Mouse (Mus musculus) olfactory bulb, adult 2 months (tissue): ENCODE measurements around the gene Ccdc85a. TPM values are rescaled to one million over a fixed set of nuclear protein-coding genes. Genes with fewer than 3 reads are reported as not detected.

Experiments
- H3K27ac ChIP-seq: fragments of 200-500 bp; 2 replicates; pipeline ENCODE4 v1.5.1; 2012; ENCODE audit warnings: low read depth, low read length; ENCODE audit not compliant: insufficient read depth
- H3K4me1 ChIP-seq: fragments of 200-500 bp; 2 replicates; pipeline ENCODE4 v1.6.1; 2012; ENCODE audit warnings: low read length; ENCODE audit not compliant: control insufficient read depth, insufficient read depth
- H3K4me3 ChIP-seq: fragments of 200-500 bp; 2 replicates; pipeline ENCODE4 v1.5.1; 2012; ENCODE audit warnings: mild to moderate bottlenecking, low read depth, low read length, moderate library complexity; ENCODE audit not compliant: insufficient read depth
- CTCF ChIP-seq: fragments of 200-500 bp; IDR thresholded peaks from 2 replicates; pipeline ENCODE4 v1.5.1; 2012; ENCODE audit warnings: low read depth, mild to moderate bottlenecking, low read length, moderate library complexity; ENCODE audit not compliant: insufficient read depth
- POLR2A ChIP-seq: fragments of 200-500 bp; IDR thresholded peaks from 2 replicates; pipeline ENCODE4 v1.6.1; 2012; ENCODE audit warnings: mild to moderate bottlenecking, low read depth, low read length, moderate library complexity; ENCODE audit not compliant: insufficient read depth
- WGBS: fragments of 180-500 bp; shearing (Covaris S2); methylation state at CpG from one replicate; pipeline ENCODE4 v1.1.7; 2018; 5-methylcytosine and 5-hydroxymethylcytosine counted together
- polyA plus RNA-seq: library from polyadenylated mRNA; stranded (reverse); fragments of >200 nt; gene quantifications from 2 replicates; pipeline ENCODE4 v1.2.4, GENCODE M21; 2012; ENCODE audit warnings: low replicate concordance; ENCODE audit not compliant: missing spikeins, insufficient read depth, insufficient read length

Ccdc85a gene
- polyA plus RNA-seq, 1 experiment = not detected

- Histone ChIP-seq H3K4me1 (no peaks in the 10 kb centered on the region), H3K27ac (no peak overlapping the region), H3K4me3 (no peak overlapping the region)
- WGBS = 83% methylated on average over 2 of the region's 2 CpGs
- TF ChIP-seq CTCF (no peak), POLR2A (no peak)
Observed at GRCm38 (mm10) chr11:28543429-28543828, 40.7 kb downstream of the Ccdc85a start.

- TF ChIP-seq POLR2A (no peak), CTCF (no peak)
- Histone ChIP-seq H3K4me3 (no peak overlapping the region), H3K27ac (no peak overlapping the region), H3K4me1 (no peaks in the 10 kb centered on the region)
- 90% methylated on average over 1 of the region's 1 CpGs for WGBS
Observed at GRCm38 (mm10) chr11:28541307-28541706, 42.8 kb downstream of the Ccdc85a start.

- Histone ChIP-seq H3K4me1 (peaks cover 5% of the 10 kb centered on the region), H3K4me3 (no peak overlapping the region), H3K27ac (peak overlapping the region; percentile 75; the same call in 1 of the 2 replicates)
- TF ChIP-seq POLR2A = no peak
- no peak for TF ChIP-seq CTCF
- 46% methylated on average over 2 of the region's 2 CpGs for WGBS
Observed at GRCm38 (mm10) chr11:28533286-28533685, 50.8 kb downstream of the Ccdc85a start.

- Histone ChIP-seq H3K4me3 (no peak overlapping the region), H3K4me1 (no peaks in the 10 kb centered on the region), H3K27ac (no peak overlapping the region)
- no peak for TF ChIP-seq CTCF
- TF ChIP-seq POLR2A = no peak
Observed at GRCm38 (mm10) chr11:28501190-28501589, 82.9 kb downstream of the Ccdc85a start.

- no peaks in the 10 kb centered on the region for H3K4me1 ChIP-seq
- TF ChIP-seq CTCF (no peak), POLR2A (no peak)
- no peak overlapping the region for H3K27ac ChIP-seq
- no peak overlapping the region for H3K4me3 ChIP-seq
Observed at GRCm38 (mm10) chr11:28497034-28497433, 87.1 kb downstream of the Ccdc85a start.

- Histone ChIP-seq H3K4me1 (no peaks in the 10 kb centered on the region), H3K4me3 (no peak overlapping the region), H3K27ac (no peak overlapping the region)
- TF ChIP-seq POLR2A (no peak), CTCF (no peak)
Observed at GRCm38 (mm10) chr11:28493362-28493761, 90.8 kb downstream of the Ccdc85a start.

- no peak overlapping the region for H3K4me3 ChIP-seq
Observed at GRCm38 (mm10) chr11:28491330-28491729, 92.8 kb downstream of the Ccdc85a start.

GRCm38 (mm10) chr11:28484083-28484729, 99.9 kb downstream of the Ccdc85a start:
- no peak overlapping the region for H3K27ac ChIP-seq
- 36% methylated on average over 4 of the region's 4 CpGs for WGBS

More at GRCm38 (mm10) chr11:28491330-28491729, 92.8 kb downstream of the Ccdc85a start:
- H3K27ac ChIP-seq = no peak overlapping the region
- WGBS = 85% methylated on average over 1 of the region's 1 CpGs
- TF ChIP-seq POLR2A = no peak
- no peak for TF ChIP-seq CTCF
- H3K4me1 ChIP-seq = no peaks in the 10 kb centered on the region

GRCm38 (mm10) chr11:28477088-28477487, 107.0 kb downstream of the Ccdc85a start:
- TF ChIP-seq POLR2A (no peak), CTCF (no peak)
- WGBS = 58% methylated on average over 1 of the region's 1 CpGs
- Histone ChIP-seq H3K27ac (no peak overlapping the region), H3K4me3 (no peak overlapping the region), H3K4me1 (no peaks in the 10 kb centered on the region)

More at GRCm38 (mm10) chr11:28484083-28484729, 99.9 kb downstream of the Ccdc85a start:
- TF ChIP-seq CTCF (no peak), POLR2A (no peak)
- H3K4me3 ChIP-seq = no peak overlapping the region
- H3K4me1 ChIP-seq = no peaks in the 10 kb centered on the region
